Mouse (Mus musculus) megakaryocyte, embryonic 14.5 days (primary cell): ENCODE data around the gene Ears2.

Source experiments
- FLI1 ChIP-seq: IDR thresholded peaks from 2 replicates; pipeline ENCODE4 v1.6.1; 2012; ENCODE audit warnings: low read length, inconsistent platforms, mixed read lengths
- GATA1 ChIP-seq: IDR thresholded peaks from 3 replicates; pipeline ENCODE4 v1.6.1; 2012; ENCODE audit warnings: mixed read lengths, low read length, inconsistent platforms, borderline replicate concordance

DNA sequence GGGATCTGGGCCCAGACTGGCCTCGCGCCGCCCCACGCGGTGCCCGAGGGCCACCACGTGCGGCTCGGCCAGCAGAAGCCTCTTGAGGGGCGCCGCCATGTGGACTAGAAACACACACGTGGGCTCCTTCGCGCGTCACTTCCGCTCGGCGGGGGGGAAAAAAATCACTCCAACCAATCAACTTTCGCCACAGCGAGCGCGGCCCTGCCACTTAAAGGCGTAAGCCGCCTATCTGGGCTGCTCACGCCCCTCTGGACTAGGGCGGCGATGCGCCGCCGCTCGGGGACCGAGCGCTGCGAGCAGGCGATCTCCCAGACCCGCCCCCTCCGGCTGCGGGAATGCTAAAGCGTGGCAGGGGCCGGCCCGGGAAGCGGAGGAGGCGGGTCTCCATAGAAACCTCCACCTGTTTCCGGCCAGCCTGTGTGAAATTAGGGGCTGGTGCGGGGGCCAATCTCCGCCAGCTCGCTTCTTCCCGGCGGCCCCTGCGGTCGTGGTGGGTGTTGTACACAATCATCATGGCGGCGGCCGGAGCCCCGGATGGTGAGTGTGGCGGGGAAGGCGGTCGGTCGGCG lies at the start of gene Ears2, which contains the start of gene Ubfd1:
- TF ChIP-seq GATA1, result no peak
- no peak for TF ChIP-seq FLI1
